Mouse (Mus musculus): ENCODE measurements at regions not wholly inside any gene's neighbourhood (a gene's known extent, or its start where the extent isn't known, plus 50 kb on each side); places are given as distances from the start of the nearest gene placed in this dataset.
A peak's percentile ranks its signal among the peaks of the same experiment; 100 is the strongest.

DNA sequence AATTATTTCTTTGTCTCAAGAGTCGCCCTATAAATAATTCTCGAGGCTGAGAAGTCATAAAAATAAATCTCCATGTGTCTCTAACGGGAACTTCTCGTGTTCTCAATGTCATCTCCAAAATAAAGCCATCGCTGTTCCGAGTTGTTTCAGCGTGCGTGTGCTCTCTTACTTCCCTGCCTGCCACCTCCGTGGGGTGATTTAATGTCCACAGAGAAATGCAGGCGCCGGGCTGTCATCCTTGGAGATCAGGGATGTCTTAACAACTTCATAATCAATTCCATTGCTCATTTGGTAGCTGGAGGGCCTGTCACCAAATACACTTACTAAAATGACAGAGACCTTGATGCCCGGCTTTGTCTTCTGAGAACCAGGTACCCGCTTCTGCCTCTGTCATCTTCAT, 161.8 kb downstream of the Pmp22 start:
- no peak for DNase-seq

GRCm38 (mm10) chr11:63293485-63293884, 164.7 kb downstream of the Pmp22 start:
- DNase-seq, result no peak

DNA sequence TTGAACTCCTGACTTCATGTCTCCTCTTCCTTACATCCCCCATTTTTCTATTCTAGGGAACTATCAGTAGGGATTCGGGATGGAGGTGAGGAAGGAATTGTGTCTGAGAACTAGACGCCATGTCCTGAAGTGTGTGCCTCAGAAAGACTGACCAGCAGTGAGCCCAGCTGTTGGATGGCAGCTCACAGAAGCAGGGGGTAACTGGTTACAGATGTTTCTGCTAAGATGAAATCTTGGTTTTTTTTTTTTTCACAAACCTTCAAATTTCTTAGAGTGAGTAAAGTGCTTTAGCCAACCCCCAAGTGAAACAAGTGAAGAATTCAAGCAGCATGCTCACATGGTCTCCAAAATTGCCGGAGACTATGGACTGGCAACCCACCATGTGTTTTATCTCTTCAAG, 165.7 kb downstream of the Pmp22 start:
- no peak for DNase-seq

GRCm38 (mm10) chr11:63296476-63296875, 167.7 kb downstream of the Pmp22 start:
- no peak for DNase-seq

DNA sequence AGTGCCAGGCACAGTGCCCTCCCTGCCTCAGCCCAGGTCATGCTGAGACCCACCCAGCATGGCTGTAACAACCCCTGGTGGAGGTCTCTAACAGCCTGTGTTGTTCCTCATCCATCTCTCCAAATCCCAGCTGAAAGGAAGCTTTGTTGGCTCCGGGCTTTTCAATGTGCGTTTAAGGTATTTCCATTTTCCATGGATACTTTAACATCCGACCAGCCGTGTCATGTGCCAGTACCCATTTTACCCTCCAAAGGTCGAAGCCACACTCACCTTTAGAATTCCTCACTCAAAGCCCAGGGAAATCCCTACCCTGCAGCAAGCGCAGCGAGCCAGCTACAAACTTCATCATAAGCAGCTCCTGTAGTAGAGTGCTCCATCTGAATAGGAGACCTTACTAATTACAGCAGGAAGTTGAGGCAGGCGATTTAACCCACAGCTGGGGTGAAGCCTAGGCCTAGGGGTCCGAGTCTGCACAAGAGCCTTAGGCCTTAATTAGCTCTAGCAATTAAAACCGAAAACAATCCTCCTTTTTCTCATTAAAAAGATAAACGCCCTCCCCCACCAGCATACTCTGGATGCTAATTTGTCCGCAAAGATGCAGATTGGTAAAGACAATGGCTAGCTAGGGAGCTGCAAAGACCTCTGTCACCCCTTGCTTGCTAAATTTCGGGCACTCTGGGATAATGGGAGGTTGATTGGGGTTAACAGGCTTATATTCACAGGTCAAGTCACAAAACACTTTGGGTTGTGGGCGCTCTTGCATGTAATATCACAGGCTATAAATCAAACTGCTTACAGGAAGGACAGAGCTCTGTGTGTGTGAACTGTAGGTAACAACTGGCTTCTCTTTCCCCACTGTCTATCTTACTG, 171.2 kb downstream of the Pmp22 start:
- no peak for DNase-seq

- DNase-seq, result no peak
Observed at GRCm38 (mm10) chr11:63325166-63325565, 196.4 kb downstream of the Pmp22 start.

GRCm38 (mm10) chr11:63326864-63327263, 198.1 kb downstream of the Pmp22 start:
- DNase-seq, result no peak

GRCm38 (mm10) chr11:63337503-63337902, 208.7 kb downstream of the Pmp22 start:
- no peak for DNase-seq

DNA sequence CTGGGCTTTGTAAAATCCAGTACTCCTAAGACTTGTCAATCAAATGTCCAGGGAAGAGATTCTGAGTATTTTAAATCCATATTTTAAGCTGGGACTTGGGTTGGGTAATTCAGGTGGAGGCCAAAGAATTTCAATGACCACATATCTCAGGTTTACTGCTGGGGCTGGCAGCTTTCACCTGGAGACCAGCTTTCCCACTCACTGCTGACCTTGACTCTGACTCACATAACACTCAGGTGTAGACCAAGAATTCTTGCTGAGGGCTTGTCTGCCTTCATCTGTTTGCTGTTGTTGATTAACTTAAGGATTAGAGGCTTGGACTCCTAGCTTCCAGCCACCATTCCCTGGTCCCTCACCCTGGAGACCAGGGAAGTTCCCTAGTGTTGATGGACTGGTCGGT, 209.5 kb downstream of the Pmp22 start:
- no peak for DNase-seq

GRCm38 (mm10) chr11:63345653-63346052, 216.9 kb downstream of the Pmp22 start:
- DNase-seq, result no peak

DNA sequence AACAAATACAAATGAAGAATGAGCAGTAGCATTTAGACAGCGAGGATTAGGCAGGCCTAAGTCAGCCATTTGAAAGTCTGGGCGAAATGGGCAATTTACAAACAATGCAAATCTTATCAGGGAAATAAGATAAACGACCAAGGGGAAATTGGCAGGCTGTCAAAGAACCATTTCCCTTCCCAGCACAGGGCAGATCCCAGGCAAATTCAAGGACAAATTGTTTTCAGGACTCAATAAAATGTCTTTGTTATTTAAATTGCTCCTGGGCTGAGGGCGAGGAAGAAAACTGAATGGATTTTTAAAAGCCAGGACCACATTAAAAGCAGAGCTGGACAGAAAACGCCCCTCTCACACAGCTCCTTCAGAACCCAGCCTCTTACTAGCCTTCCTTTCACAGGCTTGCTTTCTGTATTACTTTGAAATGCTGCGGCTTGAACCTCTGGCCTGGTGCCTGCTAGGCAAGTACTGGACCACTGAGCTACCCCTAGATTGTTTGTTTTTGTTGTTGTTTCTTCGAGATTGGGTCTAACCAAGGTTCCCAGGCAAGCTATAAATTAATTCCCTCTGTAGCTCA, 221.4 kb downstream of the Pmp22 start:
- no peak for DNase-seq

GRCm38 (mm10) chr11:63351999-63352398, 223.2 kb downstream of the Pmp22 start:
- no peak for DNase-seq

DNA sequence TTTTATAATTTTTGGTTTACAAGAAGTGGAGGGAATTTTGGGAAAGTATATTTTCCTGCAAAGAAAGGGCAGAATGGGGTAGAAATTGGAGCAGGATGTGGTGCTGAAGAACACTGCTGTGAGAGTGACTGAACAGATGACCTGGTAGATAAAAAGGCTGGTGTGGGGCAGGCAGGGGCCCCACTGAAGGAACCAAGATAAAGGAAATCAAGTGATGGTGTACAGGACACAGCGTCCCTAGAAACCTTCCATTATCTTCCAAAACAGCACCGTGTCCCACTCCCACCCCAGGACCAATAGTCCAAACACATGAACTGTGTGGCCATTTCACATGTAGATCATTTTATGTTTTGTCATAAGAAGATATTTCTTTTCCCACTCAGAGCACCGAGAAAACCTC, 224.2 kb downstream of the Pmp22 start:
- no peak for DNase-seq

DNA sequence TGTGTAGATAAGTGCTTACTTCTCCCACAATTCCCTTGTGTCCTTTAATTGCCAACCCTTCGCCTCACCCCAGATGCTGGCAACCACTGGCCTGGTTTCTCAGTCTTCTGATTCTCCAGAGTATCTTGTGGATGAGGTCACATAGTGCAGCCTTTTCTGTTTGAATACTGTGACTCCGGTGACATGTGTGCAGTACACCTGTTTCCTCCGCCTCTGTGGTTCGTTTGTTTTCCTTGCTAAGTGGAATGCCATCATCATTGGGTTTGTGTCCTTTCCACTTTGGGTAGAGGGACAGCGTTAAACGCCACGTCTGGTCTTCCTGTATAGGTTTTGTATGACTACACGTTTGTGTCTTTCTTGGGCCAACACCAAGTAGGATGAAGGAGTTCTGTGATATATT, 224.9 kb downstream of the Pmp22 start:
- DNase-seq, result no peak

- no peak for DNase-seq
Observed at GRCm38 (mm10) chr11:63357772-63358344, 229.1 kb downstream of the Pmp22 start.

DNA sequence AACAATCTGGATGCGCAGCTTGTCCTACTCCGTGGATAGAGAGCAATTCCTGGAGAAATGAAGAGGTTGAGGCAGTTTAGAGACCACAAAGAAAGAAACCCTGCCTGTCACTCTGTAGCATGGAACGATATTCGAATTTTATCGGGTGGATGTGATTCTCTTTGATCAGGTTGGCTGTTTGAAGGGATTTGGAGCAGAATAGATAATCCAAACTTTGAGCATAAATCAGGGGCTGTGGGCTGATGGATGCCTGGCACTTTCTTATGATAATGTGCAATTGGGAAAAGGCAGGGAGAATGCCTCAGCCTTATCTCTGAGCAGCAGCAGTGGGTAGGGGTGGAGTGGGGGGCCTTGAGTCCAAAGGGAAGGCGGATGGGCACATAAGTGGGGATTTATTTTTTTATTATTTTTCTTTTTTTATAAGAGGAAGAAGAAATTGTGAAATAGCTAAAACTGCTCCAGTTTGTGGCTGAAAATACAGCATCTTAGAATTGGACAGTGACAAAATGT, 239.0 kb downstream of the Pmp22 start:
- DNase-seq, result no peak

DNA sequence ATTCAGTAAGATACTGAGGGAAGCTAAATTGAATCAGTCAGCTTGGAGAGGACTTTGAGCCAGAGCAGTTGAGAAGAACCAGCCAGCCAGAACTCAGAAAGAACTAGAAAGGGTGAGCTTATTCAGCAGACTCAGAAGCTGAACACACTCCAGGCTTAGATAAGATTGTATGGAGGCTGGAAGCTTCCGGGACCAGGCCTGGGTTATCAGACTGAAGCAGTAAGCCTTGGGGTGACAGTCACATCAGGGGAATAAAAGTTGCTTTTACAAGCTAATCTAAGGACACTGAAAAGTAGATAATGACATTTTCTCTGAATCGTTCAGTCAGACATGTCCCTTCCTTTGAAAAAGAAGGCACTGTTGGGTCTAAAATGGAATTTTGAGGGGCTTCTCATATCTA, 240.7 kb downstream of the Pmp22 start:
- no peak for DNase-seq

- DNase-seq, result no peak
Observed at GRCm38 (mm10) chr11:63376311-63376710, 247.5 kb downstream of the Pmp22 start.

DNA sequence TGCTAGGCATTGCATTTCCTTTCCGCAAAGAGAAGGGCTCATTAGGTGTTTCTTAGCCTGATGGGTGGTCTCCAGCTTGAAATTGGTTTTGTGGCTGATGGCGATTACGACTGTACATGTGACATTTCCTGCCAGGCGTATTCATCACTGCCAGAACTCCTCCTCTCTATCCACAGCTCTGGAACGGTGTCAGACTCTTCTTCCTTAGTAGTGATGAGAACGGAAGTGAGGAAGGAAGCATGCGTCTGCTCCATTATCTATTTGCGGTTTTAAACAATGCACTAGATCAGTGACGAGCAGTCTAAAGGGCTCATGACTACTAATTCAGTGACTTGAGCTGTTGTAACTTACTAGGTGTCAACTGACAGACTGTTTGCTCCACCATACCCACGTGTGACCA, 248.2 kb downstream of the Pmp22 start:
- DNase-seq, result no peak

DNA sequence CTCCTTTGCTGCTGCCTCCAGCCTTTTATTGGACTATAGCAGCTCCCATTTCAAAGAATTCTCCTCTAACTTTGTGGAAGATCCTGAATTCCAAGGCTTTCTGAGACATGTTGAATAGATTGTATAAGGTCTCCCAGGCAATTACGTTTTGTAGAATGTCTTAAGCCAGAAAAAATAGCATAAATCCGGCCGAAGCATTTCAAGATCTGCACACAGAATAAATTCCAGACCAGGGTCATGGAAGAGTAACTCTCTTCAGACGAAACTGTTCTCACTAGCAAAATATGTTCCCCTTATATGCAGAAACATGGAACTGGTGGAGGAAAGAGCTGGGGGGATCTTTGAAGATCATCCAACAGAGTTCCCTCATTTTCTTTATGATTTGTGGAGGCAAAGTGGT, 259.5 kb downstream of the Pmp22 start:
- no peak for DNase-seq

- no peak for DNase-seq
Observed at GRCm38 (mm10) chr11:63391478-63391877, 262.7 kb downstream of the Pmp22 start.

GRCm38 (mm10) chr11:63392378-63392777, 263.6 kb downstream of the Pmp22 start:
- DNase-seq, result peak in 1 of 2 experiments; percentile 9

- no peak for DNase-seq
Observed at GRCm38 (mm10) chr11:63394201-63394600, 265.4 kb downstream of the Pmp22 start.

GRCm38 (mm10) chr11:63396386-63396785, 267.6 kb downstream of the Pmp22 start:
- DNase-seq, result no peak

Data from cerebellum, postnatal 14 days (tissue).